Mouse (Mus musculus) bone marrow, adult 2 months (tissue): ENCODE measurements at regions not wholly inside any gene's neighbourhood (a gene's known extent, or its start where the extent isn't known, plus 50 kb on each side); places are given as distances from the start of the nearest gene placed in this dataset.

ENCODE experiments used
- CTCF ChIP-seq: fragments of 200-500 bp; IDR thresholded peaks from 2 replicates; pipeline ENCODE4 v1.5.1; 2011; ENCODE audit warnings: low read length, control low read depth; ENCODE audit not compliant: control insufficient read depth, insufficient read depth
- POLR2A ChIP-seq: fragments of 200-500 bp; IDR thresholded peaks from 2 replicates; pipeline ENCODE4 v1.6.1; 2011; ENCODE audit warnings: low read depth, mild to moderate bottlenecking, control low read depth, low read length, borderline replicate concordance; ENCODE audit not compliant: control insufficient read depth

GRCm38 (mm10) chr9:120755486-120755885 is 173.5 kb upstream of the Ctnnb1 start:
- TF ChIP-seq POLR2A (no peak), CTCF (no peak)
